Mouse (Mus musculus) adrenal gland, postnatal 36 days (tissue): Measurements from ENCODE around the gene St8sia1. TPM values are rescaled to one million over a fixed set of nuclear protein-coding genes. Genes with fewer than 3 reads are reported as not detected.
A peak's percentile ranks its signal among the peaks of the same experiment; 100 is the strongest.

Source experiments
- DNase-seq, 2 experiments: peaks; one replicate each; pipeline ENCODE4 v3.0.0; 2021; ENCODE audit warnings: mixed read lengths in 1 of 2
- total RNA-seq, 2 experiments: library from RNA; stranded (reverse); gene quantifications; 2 replicates each; pipeline ENCODE4 v1.2.3; 2021

St8sia1 gene
- total RNA-seq, 2 experiments from 2014 or later: 0.40 to 1.3 TPM

GRCm38 (mm10) chr6:142788042-142788987 lies 175.9 kb downstream of the St8sia1 start:
- DNase-seq: peak; percentile 8 to 19

- DNase-seq: no peak
Measured at GRCm38 (mm10) chr6:142786106-142786505, 178.1 kb downstream of the St8sia1 start.

DNA sequence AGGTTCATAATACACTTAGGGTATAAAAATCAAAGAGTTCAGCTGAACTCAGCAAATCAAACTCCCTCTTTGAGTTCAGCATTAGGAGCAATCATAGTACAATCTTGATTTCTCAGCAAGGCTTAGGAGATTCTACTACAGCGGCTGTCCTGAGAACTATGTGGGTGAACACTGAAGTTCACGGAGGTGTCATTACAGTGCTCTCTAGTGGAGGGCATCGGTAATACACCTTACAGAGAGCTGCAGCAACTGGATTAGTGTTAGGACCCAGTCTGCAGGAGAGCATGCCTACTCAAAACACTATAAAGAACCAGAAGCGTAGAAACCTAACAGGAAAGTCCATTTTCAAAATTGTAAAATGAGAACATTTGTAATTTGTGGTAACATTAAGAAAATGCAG lies 178.9 kb downstream of the St8sia1 start:
- peak; percentile 33 to 65 for DNase-seq

GRCm38 (mm10) chr6:142781286-142781685 lies 183.0 kb downstream of the St8sia1 start:
- DNase-seq: no peak

- no peak for DNase-seq
Measured at GRCm38 (mm10) chr6:142780574-142781033, 183.6 kb downstream of the St8sia1 start.

DNA sequence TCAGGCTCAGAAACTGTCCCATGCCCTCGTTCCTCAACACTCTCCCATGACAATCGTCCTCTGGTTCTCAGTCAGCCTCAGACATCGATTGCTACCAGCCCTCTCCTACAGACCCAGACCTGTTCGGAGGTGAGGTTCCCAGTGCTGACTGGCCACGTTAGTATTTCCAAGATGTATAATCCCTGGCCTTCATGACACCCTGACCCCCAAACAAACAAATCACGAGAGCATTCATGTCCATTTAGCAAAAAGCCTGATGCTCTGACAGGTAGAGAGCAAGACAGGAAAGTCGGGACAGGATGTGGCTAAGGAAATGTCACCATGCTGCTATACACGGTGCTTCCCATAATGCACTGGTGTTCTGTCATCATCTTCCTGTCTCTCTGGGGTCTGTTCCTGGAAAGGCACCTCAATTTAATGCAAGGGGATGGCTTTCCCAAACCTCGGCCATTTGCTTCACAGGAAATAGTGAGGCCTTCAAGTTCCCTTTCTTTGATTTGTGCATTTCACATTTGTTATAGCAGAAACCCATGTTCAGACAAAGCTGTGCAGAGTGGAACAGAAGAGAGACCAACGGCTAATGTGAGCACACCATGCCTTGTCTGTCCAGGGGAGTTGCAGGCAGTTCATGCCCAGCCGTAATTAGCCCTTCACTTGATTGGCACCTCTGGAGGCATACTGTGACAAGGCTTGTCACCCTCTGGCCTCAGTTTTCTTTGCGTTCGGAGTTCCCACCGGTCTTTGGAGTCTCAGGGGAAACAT lies 184.3 kb downstream of the St8sia1 start:
- DNase-seq: no peak

- peak; percentile 12 to 31 for DNase-seq
Measured at GRCm38 (mm10) chr6:142779045-142779811, 185.0 kb downstream of the St8sia1 start.

- DNase-seq: no peak
Measured at GRCm38 (mm10) chr6:142776935-142777334, 187.3 kb downstream of the St8sia1 start.

- no peak for DNase-seq
Measured at GRCm38 (mm10) chr6:142773566-142773965, 190.7 kb downstream of the St8sia1 start.

DNA sequence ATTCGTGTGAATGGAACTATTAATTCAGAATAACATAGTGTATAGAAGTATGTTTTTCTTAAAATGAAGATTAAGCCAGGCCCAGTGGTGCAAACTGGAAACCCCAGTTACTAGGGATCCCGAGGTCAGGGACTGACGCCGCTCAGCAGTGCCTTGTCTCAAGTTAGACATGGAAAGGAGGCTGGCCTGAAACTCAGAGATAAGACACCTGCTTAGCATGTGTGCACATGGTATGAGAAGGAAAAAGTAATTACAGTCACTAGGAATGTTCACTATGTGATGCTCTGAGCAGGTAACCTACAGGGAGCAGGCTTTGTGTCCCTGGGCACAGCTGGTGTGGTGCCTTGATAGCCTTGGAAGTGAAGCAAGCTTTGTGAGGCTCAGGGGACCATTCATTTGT lies 192.6 kb downstream of the St8sia1 start:
- no peak for DNase-seq

Other genes starting within 250 kb of the St8sia1 start
- 10 to 100 TPM; 28.9 to 33.3 TPM for gene Cmas, start 207.8 kb downstream of the St8sia1 start, total RNA-seq
- not detected for gene Sult6b2, start 159.9 kb downstream of the St8sia1 start, total RNA-seq
- 10 to 100 TPM; 18.3 to 19.2 TPM for gene C2cd5, start 135.7 kb upstream of the St8sia1 start, total RNA-seq
- 100 to 1,000 TPM; 115 to 119 TPM for gene Etnk1, start 202.8 kb upstream of the St8sia1 start, total RNA-seq